Mouse (Mus musculus) left cerebral cortex, adult 8-10 months (tissue): Measurements from ENCODE around the gene Fndc3b. TPM values are rescaled to one million over a fixed set of nuclear protein-coding genes. Genes with fewer than 3 reads are reported as not detected.
"Not testable (repeated sequence)": the region's sequence is repeated elsewhere in the genome, so short reads cannot be mapped to it uniquely, and the experiment has no call there.

ENCODE experiments used
- DNase-seq, 2 experiments: peaks; one replicate each; pipeline ENCODE4 v3.0.0; 2022; ENCODE audit warnings: low spot score in 2 of 2
- total RNA-seq, 4 experiments: library from RNA; stranded (reverse); gene quantifications; 2 replicates each; pipeline ENCODE4 v1.2.4; 2022

Gene Fndc3b
- total RNA-seq, 4 experiments from 2014 or later, result 16.6 to 27.2 (median 26.0) TPM

DNA sequence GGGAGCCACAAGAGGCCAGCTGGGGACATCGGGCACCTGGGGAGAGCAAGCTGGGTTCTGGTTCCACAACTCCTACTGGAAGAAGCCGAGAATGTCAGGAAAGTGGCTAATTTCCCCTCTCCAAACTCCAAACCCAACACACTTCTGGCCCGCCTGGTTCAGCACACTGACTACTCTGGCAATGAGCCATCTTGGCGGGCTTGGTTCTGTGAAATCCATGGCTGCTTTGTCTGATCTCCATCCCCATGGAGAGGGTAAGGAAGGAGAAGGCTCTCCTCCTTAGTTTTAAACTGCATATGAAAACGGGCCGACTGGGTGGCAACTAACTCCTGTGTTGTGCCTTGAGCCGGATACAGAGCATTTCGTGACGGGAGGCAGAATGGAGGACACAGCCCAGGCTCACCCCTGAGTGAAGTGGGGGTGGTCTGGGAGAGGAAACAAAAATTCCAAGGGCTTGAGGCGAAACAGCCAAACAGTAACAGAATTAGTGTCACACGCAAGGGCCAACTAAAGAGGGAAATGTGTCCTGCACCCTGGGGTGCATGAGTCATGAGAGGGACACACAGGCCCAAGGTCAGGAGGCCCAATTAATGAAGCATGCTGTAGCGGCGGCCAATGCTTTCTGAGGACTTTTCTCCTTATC lies 280.4 kb downstream of the Fndc3b start:
- no peak for DNase-seq

DNA sequence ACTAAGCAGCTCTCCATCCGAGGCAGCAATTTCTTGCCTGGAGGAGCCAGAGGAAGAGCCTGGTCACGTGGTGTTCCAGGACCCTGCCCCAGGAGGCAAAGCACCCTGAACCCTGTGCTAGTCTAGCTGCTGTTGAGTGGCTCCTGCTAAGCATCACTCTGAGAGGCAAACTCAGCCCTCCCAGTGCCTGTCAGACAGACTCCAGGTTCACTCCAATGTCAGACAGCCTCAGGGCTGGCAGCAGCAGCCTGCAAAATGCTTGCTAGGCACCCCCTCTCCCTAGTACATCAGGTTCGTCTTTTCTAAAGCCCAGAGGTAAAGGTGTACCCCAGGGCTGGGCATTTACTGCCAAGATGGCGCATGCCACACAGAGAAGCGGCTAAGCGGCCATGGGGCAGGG lies 283.7 kb downstream of the Fndc3b start:
- DNase-seq, result no peak

DNA sequence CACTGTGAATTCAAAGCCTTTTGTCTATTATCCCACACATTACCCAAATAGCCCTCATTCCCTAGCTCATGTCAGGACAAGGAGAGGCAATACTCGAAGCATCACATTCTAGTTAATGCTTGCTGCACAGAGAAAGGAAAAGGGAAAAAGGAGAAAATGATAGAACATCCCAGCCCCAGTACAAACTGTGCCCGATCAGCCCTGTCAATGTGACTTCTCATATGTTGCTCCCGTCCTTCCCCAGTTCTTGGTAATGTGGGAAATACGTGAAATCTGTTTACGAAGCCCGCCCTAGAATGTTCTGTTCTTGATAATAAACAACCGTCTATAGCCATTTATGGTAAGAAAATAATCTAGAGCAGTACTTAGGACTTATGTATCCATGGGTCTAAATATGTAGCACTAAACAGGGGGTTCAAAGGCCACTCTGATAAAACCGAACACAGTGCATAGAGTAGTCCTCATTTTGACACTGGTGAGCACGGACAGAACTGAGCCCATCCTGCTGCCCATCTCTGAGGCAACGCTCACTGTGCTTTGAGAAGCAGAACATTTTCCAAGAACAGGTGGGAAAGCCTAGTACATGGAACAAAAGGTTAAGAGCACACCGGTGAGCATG lies 286.9 kb downstream of the Fndc3b start:
- DNase-seq, result no peak

DNA sequence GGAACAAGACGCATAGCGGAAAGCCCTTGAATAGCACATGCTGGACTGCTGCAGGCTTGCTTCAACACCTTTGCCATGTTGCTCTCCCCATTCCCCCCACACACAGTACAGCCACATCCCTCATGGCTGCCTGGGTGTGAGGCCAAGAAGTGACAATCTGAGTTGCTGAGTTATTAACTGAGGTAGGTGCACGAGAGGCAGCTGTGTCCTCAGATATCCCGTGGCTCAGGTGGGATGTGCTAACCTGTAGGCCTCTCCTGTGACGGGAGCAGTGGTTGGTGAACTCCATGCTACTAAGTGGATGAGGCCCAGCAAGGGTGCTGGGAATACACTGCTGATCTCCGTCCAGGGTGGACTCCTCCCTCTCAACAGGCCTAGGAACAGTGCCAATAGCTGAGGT lies 288.6 kb downstream of the Fndc3b start:
- DNase-seq, result no peak

DNA sequence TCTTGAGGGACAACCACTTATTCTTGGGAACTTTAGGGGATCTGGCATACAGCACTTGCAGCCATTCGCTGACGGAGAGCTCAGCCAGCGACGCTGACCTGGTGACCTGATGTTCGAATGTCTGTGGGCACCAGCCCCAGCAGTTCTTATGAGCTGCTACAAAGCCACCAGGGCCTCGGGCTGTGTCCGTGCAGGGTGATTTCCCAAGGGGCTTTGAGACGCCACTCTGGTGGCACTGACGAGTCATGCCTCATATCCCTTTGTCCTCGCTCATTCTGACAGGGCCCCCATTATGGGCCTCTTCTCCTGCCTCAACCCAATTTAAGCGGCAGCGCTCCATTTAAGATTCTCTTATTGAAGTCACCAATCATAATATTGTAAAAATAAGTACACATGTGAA lies 289.1 kb downstream of the Fndc3b start:
- no peak for DNase-seq

DNA sequence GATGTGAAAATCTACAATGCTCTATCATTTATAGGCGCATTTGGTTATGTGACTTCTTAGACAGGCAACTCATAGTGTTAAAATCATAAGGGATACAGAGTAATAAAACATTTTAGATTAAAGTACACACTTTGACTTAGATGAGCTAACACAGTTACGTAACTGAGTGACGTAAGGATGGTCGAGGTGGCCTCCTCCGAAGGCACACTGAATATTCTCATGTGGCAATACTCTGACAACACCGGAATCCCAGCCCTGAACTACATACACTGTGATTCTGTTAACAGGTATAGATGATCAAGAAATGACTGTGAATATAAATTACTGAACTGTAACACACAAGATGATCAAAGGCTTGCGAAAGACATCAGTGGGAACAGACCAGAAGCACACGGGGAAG lies 292.5 kb downstream of the Fndc3b start:
- DNase-seq, result no peak

DNA sequence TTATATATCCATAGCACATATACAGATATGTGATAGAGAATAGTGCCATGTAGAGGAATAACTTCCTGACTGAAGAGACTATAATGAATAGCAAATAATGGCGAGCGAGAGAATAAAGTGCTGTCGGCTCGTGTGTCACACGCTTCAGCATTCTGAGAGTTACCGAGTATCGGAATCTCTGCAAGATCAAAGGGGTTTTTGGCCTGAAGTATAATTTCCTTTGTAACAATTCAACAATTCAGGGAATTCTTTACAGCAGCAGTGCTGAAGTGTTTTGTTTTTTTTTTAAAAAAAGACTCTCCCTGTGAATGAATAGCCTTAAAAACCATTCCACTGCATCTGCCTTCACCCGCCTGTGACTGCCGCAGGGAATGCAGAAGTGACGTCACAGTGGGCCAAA lies 294.3 kb downstream of the Fndc3b start:
- DNase-seq, result no peak

DNA sequence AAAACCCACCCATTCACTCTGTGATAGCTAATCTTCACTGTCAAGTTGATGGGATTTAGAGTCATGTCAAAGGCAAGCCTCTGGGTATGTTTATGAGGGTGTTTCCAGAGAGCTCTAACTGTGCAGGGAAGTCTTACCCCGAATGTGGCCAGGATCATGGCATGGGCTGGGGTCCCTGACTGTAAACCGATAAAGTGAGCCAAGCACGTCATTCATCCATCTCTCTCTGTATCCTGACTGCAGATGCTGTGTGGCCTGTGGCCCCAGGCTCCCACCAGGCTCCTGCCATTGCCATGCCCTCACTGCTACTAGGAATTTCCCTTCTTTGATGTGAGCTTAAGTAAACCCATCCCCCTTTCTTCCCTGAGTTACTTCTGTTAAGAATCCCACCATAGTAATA lies 297.5 kb downstream of the Fndc3b start:
- DNase-seq, result no peak

DNA sequence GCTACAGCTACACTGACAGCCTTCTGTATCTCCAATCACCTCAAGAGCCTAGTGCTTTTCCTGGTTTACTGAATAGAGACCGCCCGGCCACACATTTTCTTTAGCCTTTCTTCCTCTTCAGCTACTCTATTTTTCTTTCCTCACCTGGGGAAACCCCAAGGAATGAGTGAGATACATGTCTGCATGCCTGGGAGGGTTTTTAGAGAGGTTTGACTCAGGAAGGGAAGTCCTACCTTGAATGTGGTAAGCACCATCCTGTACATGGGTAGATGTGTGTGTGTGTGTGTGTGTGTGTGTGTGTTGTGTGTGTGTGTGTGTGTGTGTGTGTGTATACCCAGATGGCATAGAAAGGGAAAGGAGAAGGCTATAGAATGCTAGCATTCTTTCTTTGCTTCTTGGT lies 299.8 kb downstream of the Fndc3b start:
- no peak for DNase-seq

DNA sequence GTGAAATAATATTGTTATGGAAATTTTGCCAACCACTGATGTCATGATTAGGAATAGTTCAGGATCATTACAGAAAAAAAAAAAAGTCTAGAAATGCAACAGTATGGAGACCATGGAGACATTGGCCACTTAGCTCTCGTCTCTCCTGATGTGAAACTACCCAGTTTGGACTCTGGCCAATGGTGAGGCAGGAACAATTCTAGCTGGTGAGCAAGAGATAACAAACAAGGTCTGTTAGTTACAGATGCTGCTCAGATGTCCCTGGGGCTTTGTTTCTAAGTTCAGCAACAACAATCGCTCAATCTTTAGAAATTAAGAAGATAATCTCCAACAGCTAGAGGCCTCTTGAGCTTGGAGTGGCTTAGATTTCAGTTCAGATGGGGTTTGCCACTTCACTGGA lies 302.5 kb downstream of the Fndc3b start:
- no peak for DNase-seq

DNA sequence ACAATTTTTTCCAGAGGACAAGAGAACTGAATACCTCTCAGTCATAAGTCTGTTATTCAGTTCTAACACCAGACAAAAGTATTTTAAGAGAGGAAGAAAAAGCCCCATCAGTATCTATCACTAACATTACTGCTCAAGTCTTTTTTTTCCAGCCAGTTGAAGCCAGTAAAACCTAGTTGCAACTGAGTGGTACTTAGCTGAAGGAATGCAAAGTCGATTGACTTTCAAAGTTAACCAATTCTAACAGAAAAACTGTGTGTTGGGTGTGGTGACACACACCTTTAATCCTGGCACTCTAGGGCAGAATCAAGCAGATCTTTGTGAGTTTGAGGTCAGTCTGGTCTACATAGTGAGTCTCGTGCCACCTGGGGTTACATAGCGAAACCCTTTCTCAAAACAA lies 304.7 kb downstream of the Fndc3b start:
- DNase-seq, result no peak

DNA sequence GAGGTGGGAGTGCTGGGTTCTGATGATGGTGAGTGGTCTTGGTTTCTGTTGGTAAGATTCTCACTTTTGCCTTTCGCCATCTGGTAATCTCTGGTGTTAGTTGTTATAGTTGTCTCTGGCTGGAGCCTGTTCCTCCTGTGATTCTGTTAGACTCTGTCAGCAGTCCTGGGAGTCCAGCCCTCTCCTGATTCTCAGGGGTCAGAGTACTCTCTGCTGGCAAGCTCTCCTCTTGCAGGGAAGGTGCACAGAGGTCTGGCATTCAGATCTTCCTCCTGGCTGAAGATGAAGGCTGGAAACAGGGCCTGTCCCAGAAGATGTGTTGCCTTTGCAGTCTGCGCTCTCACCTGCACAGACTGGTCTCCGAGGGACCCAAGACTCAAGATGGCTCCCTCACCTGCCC lies 310.1 kb downstream of the Fndc3b start:
- not testable (repeated sequence) for DNase-seq

DNA sequence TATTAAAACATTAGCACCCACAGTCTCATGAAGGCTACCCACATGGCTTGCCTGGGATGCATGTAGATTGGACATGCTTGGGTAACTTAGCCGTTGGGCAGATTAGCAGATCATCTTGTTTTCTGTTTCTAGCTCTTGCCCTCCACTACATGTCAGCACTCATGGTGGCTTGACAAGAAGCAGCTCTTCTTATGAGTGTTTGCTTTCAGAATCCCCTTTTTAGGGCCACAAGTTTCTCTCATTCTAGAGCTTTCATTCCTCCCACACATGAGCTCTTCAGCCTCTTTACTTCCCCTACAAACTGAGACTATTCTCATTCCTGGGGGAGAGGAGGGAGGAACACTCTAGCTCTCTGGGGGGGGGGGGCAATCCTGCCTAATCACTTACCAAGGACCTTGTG lies 321.2 kb downstream of the Fndc3b start:
- no peak for DNase-seq

DNA sequence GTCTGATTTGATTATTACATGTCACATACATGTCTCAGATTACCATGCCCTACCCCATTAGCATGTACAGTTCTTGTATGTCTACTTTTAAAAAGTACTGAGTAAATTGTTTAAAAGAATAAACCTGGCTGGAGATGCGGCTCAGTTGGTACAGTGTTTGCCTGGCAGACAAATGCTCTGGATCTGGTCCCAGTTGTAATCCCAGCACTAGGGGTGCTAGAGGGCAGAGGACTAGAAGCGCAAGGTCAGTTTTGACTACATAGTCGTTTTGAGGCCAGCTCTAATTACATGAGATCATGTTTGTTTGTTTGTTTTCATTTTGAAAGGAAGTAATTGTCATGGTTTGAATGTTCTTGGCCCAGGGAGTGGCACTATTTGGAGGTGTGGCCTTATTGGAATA lies 326.3 kb downstream of the Fndc3b start:
- DNase-seq, result no peak

DNA sequence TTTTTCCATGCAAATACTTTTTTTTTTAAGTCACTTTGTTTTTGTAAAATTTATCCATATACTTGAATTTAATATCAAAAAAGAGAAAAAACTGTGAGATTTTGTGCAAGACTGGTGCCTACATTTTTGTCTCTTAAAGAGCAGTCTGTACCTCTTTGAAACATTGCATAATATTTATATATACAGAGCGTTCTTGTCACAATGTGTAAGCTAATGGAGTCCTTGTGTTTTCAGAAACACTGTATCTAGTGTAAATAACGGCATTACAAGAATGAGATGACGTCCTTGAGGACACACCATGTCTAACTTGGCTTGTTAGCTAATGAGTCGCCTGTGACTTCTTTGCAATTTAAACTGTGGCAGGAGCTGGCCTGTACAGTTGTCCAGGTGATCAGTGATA lies 333.2 kb downstream of the Fndc3b start:
- DNase-seq, result no peak

DNA sequence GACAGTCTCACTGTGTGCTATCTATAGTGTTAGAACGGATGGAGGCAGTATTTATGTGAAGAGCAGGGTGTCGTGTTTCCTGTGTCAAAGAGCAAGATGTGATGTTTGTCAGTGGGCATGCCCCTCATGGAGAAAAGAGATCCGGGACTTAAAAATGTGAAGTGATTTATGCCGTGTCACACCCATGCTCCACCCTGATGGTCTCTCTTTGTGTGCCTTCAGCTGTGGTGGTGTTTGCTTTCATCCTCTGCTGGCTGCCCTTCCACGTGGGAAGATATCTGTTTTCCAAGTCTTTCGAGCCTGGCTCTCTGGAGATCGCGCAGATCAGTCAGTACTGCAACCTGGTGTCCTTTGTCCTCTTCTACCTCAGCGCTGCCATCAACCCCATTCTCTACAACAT lies 336.7 kb downstream of the Fndc3b start:
- DNase-seq, result no peak

DNA sequence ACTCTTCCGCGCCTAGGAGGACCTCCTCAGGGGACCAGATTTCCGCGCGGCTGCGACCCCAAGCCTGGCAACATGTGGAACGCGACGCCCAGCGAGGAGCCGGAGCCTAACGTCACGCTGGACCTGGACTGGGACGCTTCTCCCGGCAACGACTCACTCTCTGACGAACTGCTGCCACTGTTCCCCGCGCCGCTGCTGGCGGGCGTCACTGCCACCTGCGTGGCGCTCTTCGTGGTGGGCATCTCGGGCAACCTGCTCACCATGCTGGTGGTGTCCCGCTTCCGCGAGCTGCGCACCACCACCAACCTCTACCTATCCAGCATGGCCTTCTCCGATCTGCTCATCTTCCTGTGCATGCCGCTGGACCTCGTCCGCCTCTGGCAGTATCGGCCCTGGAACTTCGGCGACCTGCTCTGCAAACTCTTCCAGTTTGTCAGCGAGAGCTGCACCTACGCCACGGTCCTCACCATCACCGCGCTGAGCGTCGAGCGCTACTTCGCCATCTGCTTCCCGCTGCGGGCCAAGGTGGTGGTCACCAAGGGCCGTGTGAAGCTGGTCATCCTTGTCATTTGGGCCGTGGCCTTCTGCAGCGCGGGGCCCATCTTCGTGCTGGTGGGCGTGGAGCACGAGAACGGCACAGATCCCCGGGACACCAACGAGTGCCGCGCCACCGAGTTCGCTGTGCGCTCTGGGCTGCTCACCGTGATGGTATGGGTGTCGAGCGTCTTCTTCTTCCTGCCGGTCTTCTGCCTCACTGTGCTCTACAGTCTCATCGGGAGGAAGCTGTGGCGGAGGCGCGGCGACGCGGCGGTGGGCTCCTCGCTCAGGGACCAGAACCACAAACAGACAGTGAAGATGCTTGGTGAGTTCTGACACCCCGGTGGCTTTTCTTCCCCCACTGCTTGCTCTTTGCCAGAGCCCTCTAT lies 339.1 kb downstream of the Fndc3b start:
- no peak for DNase-seq

DNA sequence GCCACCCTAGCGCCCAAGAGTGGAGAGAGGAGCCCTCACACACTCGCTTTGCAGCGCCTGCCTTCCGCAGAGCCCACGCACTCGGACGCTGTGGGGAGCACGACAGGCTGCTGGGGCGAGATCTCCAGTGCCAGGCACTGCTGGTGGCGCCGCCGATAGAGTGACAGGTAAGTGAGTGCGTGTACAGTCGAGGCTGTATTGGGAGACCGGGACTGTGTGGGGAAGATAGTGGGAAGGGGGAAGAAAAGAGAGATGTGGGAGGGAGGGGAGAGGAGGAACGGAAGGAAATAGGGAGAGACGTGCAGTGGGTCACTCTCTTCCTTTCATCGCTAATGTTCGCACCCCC lies 339.9 kb downstream of the Fndc3b start, which contains the start of gene Ghsr:
Gene Ghsr, plus strand, starts transcription at position 76 of the 346 bp plus-strand sequence.
- DNase-seq, result no peak

DNA sequence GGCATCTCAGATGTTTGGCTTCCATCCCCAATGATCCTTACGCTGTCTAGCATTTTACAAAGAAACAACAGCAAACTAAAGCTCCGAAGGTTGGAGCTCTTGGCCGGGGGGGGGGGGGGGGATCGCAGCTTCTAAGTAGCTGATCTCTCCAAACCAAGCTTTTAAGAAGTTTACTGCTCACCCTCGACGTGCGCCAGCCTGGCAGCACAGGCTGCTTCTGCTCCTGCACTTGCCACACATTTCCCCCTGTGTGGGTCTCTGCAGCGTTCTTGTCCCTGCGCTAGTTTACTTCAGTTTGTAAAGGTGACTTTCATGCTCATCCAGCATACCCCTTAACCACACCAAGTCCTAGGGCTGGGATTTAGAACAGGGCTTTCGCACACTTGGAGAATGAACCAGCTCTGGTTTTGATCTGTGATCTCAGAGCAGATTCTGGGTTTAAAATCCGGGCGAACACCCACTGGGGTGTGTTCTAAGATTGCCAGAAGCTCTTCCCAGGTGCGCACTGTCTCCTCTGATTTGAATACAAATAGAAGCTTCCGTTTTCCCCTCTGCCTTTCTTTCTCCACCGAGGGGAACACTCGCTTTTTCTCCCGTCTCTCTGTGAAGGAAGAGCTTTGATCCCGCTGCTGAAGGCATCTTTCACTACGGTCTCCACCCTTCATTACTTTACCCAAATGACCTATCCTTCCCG lies 340.4 kb downstream of the Fndc3b start:
- no peak for DNase-seq

DNA sequence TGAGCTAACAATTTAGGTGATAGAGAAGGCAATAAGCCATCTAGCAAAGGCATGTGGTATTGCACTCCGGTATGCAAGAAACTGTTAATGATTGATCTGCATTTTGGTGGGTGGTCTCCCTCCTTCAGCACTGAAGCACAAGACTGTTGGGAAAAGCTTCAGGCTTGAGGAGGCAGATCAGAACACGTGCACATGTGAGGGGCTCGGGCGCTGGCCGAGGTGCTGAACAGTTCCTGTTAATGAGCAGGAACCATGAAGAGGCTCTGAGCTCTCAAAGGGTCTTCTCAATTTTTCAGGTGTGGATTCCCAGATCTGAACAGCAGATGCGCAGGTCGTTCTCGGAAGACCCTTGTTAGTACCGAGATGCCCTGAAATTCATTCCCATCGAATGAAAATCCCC lies 341.0 kb downstream of the Fndc3b start:
- no peak for DNase-seq
